Mouse (Mus musculus): Measurements from ENCODE around the gene Dhx8. TPM values are rescaled to one million over a fixed set of nuclear protein-coding genes. Genes with fewer than 3 reads are reported as not detected.

Dhx8 gene
- polyA plus RNA-seq, 1 experiment from 2014 or later = 32.1 TPM

DNA sequence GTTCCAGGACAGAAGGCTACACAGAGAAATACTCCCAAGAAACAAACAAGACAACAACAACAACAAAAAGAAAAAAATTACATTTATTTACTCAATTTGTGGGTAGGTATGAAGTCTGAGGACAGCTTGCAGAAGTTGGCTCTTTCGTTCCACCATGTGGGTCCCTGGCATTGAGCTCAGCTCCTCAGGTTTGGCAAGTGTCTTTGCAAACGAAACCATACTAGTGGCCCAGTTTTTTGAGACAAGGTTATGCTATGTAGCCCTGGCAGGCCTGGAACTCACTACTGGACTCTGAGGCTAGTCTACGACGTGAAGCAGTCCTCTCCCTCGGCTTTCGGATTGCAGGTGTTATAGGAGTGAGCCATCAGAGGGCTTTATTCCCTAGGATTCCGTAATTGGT, 32.7 kb upstream of the Dhx8 start:
- 0 out of 2 replicates have a peak, but pooled peaks cover 3% of the 10 kb centered on the region for H3K9me3 ChIP-seq (ENCODE audit: control insufficient read depth, low read length)
- 37% methylated on average over 7 of the region's 7 CpGs for WGBS
- H3K36me3 ChIP-seq (ENCODE audit: control insufficient read depth, insufficient read depth, low read length) = no peaks in the 10 kb centered on the region
- no peak for ATAC-seq (ENCODE audit: low read depth)
- peak overlapping the region; percentile 18; the same call in 1 of the 2 replicates for H3K27ac ChIP-seq (ENCODE audit: low read length)
- H3K4me2 ChIP-seq (ENCODE audit: low read depth, low read length) = no peak overlapping the region
- H3K27me3 ChIP-seq (ENCODE audit: control insufficient read depth, insufficient read depth, low read depth, low read length) = no peaks in the 10 kb centered on the region
- no peak overlapping the region for H3K4me3 ChIP-seq (ENCODE audit: low read length)
- 0 out of 2 replicates have a peak overlapping the region, but pooled peaks have one; percentile 6 for H3K9ac ChIP-seq (ENCODE audit: low read length)
- H3K4me1 ChIP-seq (replicated peaks; ENCODE audit: control insufficient read depth, insufficient read depth, low read length) = peaks cover 22% of the 10 kb centered on the region

DNA sequence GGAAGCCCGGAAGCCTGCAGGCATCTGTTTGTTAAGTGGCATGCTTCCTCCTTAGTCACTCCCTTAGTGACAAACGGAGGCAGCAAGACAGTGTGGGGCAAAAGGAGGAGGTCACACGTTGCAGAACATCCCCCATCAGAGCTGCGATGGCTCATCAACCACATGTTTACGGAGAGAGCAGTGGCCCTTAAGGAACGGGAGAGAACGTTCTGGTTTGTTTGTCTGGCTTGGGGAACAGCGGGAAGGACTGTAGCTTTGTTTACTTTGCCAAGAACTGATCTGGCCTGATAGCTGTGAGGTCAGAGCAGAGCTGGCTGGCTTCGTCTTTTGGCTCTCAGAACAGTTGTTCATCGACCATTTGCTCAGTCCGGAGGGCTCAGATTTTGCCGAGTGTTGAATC, 32.3 kb upstream of the Dhx8 start:
- Histone ChIP-seq H3K9me3 (ENCODE audit: control insufficient read depth, low read length) (0 out of 2 replicates have a peak, but pooled peaks cover 3% of the 10 kb centered on the region), H3K36me3 (ENCODE audit: control insufficient read depth, insufficient read depth, low read length) (no peaks in the 10 kb centered on the region), H3K4me3 (ENCODE audit: low read length) (no peak overlapping the region), H3K9ac (ENCODE audit: low read length) (0 out of 2 replicates have a peak overlapping the region, but pooled peaks have one; percentile 6), H3K27me3 (ENCODE audit: control insufficient read depth, insufficient read depth, low read depth, low read length) (no peaks in the 10 kb centered on the region), H3K4me1 (replicated peaks; ENCODE audit: control insufficient read depth, insufficient read depth, low read length) (peaks cover 21% of the 10 kb centered on the region), H3K27ac (ENCODE audit: low read length) (peak overlapping the region; percentile 18; the same call in 1 of the 2 replicates), H3K4me2 (ENCODE audit: low read depth, low read length) (peak overlapping the region; percentile 12; the same call in 1 of the 2 replicates)
- 6% methylated on average over 12 of the region's 12 CpGs for WGBS
- peak; percentile 53 for ATAC-seq (ENCODE audit: low read depth)

DNA sequence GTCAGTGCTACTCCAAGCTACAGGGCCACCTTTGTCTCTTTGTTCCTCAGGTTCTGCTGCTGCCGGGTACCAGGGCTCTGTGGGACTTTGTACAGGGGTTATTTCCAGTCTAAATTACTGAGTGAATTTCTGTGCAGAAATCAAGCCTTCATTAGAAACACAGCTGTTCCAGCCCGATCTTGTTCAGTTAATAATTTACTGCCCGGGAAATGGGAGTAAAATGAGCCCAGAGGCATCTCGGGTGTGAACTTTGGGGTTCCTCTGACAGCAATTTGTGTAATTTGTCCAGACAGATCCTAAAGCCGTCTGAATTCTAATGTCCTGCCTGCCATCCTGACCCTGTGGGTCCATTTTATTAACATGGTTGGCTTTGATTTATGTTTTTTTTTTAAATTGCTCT, 28.6 kb upstream of the Dhx8 start:
- Histone ChIP-seq H3K27me3 (ENCODE audit: control insufficient read depth, insufficient read depth, low read depth, low read length) (no peaks in the 10 kb centered on the region), H3K4me1 (replicated peaks; ENCODE audit: control insufficient read depth, insufficient read depth, low read length) (peaks cover 10% of the 10 kb centered on the region), H3K27ac (ENCODE audit: low read length) (no peak overlapping the region), H3K4me2 (ENCODE audit: low read depth, low read length) (no peak overlapping the region), H3K9ac (ENCODE audit: low read length) (no peak overlapping the region), H3K36me3 (ENCODE audit: control insufficient read depth, insufficient read depth, low read length) (no peaks in the 10 kb centered on the region), H3K4me3 (ENCODE audit: low read length) (no peak overlapping the region), H3K9me3 (ENCODE audit: control insufficient read depth, low read length) (no peaks in the 10 kb centered on the region)
- no peak for ATAC-seq (ENCODE audit: low read depth)
- WGBS = 39% methylated on average over 5 of the region's 5 CpGs

DNA sequence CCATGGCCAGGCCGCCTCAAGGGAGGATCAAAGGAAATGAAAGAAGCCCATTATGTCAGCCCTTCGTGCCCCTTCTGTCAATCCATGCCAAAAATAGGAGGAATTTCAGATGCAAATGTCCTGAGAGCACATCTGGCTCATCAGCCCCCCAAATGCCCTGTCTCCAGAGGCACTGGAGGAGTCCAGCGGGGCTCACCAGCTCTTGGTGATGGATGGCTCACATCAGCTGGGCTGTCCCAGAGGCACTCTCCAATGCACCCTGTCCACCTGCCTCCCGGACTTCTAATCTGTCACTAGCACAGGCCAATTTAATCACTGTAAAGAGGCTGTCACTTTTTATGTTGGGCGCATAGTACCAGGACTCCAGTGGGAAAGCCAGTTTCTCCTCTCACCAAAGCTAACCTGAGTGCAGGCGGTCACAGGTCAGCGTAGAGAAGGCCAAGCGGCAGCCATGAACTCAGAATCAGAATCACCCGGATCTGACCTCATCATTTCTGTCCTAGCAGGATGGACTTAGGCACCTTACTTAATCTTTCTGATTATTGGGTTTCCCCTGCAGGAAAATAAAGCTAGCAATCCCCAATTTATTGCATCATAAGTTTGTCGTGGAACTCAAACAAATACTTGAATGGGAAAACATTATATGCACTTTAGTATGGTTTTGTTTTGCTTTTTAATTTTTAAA, 25.8 kb upstream of the Dhx8 start:
- Histone ChIP-seq H3K27ac (ENCODE audit: low read length) (no peak overlapping the region), H3K4me1 (replicated peaks; ENCODE audit: control insufficient read depth, insufficient read depth, low read length) (0 out of 2 replicates have a peak, but pooled peaks cover 2% of the 10 kb centered on the region), H3K36me3 (ENCODE audit: control insufficient read depth, insufficient read depth, low read length) (no peaks in the 10 kb centered on the region), H3K4me2 (ENCODE audit: low read depth, low read length) (no peak overlapping the region), H3K4me3 (ENCODE audit: low read length) (no peak overlapping the region), H3K27me3 (ENCODE audit: control insufficient read depth, insufficient read depth, low read depth, low read length) (no peaks in the 10 kb centered on the region), H3K9me3 (ENCODE audit: control insufficient read depth, low read length) (no peaks in the 10 kb centered on the region), H3K9ac (ENCODE audit: low read length) (no peak overlapping the region)
- 78% methylated on average over 10 of the region's 10 CpGs for WGBS
- ATAC-seq (ENCODE audit: low read depth) = no peak

DNA sequence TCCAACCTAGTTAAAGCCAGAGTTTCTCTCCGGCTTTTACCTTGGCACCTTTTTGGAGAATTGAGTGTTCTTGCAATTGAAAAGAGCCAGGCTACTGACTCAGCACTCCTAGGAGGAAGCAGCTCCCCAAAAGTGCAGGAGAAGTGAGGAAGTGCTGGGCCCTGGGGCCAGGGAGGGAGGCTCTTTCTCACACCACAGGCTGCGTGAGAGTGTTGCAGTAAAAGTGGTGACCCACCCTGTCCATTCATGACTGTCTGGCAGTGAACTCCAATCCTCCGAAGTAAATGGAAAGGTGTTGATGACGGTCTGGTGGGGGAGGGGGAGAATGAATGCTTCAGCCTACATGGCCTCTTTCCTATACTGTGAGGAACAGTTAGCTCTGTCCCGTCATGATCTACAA, 24.2 kb upstream of the Dhx8 start:
- H3K4me3 ChIP-seq (ENCODE audit: low read length) = no peak overlapping the region
- no peak overlapping the region for H3K4me2 ChIP-seq (ENCODE audit: low read depth, low read length)
- no peaks in the 10 kb centered on the region for H3K36me3 ChIP-seq (ENCODE audit: control insufficient read depth, insufficient read depth, low read length)
- H3K27me3 ChIP-seq (ENCODE audit: control insufficient read depth, insufficient read depth, low read depth, low read length) = no peaks in the 10 kb centered on the region
- H3K27ac ChIP-seq (ENCODE audit: low read length) = no peak overlapping the region
- 37% methylated on average over 5 of the region's 5 CpGs for WGBS
- no peak overlapping the region for H3K9ac ChIP-seq (ENCODE audit: low read length)
- 0 out of 2 replicates have a peak, but pooled peaks cover 2% of the 10 kb centered on the region for H3K4me1 ChIP-seq (replicated peaks; ENCODE audit: control insufficient read depth, insufficient read depth, low read length)
- no peaks in the 10 kb centered on the region for H3K9me3 ChIP-seq (ENCODE audit: control insufficient read depth, low read length)
- no peak for ATAC-seq (ENCODE audit: low read depth)

DNA sequence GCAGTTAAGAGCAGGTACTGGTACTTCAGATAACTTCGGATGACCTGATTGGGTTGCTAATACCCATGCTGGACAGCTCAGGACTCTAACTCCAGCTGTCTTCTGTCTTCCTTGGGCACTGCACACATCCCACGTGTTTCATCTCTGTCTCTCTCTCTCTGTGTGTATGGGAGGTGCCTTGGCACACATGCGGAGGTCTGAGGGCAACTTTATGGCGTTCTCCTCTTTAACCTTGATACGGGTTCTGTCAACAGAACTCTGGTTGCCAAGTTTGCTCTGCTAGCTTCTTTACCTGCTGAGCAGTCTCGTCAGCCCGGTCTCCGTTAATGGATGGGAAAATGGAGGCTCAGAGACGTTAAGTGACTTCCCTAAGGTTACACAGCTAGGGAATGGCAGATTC, 19.9 kb upstream of the Dhx8 start:
- Histone ChIP-seq H3K9ac (ENCODE audit: low read length) (no peak overlapping the region), H3K4me2 (ENCODE audit: low read depth, low read length) (no peak overlapping the region), H3K9me3 (ENCODE audit: control insufficient read depth, low read length) (no peaks in the 10 kb centered on the region), H3K27me3 (ENCODE audit: control insufficient read depth, insufficient read depth, low read depth, low read length) (no peaks in the 10 kb centered on the region), H3K27ac (ENCODE audit: low read length) (no peak overlapping the region), H3K4me3 (ENCODE audit: low read length) (no peak overlapping the region), H3K4me1 (replicated peaks; ENCODE audit: control insufficient read depth, insufficient read depth, low read length) (no peaks in the 10 kb centered on the region), H3K36me3 (ENCODE audit: control insufficient read depth, insufficient read depth, low read length) (no peaks in the 10 kb centered on the region)
- no peak for ATAC-seq (ENCODE audit: low read depth)
- 66% methylated on average over 9 of the region's 9 CpGs for WGBS

DNA sequence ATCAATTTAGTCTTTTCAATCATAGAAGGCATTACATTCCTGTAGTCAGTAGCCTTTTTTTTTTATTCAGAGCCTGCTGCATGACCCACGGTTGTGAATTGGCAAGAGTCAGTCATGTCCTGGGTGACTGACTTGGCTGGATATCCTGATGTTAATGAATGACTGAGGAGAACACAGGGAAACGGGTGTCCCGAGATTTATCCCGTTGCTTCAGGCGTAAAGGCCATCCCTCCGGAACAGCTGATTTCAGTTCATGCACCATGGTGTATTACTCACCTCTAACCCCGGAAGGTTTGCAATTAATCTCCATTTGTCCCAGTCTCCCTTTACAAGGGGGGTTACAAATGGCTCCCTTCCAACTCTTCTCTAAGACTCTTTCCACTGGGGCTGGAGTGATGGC, 18.7 kb upstream of the Dhx8 start:
- no peaks in the 10 kb centered on the region for H3K9me3 ChIP-seq (ENCODE audit: control insufficient read depth, low read length)
- H3K4me3 ChIP-seq (ENCODE audit: low read length) = no peak overlapping the region
- no peak overlapping the region for H3K27ac ChIP-seq (ENCODE audit: low read length)
- no peak overlapping the region for H3K9ac ChIP-seq (ENCODE audit: low read length)
- H3K36me3 ChIP-seq (ENCODE audit: control insufficient read depth, insufficient read depth, low read length) = no peaks in the 10 kb centered on the region
- 63% methylated on average over 7 of the region's 7 CpGs for WGBS
- ATAC-seq (ENCODE audit: low read depth) = no peak
- H3K4me1 ChIP-seq (replicated peaks; ENCODE audit: control insufficient read depth, insufficient read depth, low read length) = no peaks in the 10 kb centered on the region
- no peak overlapping the region for H3K4me2 ChIP-seq (ENCODE audit: low read depth, low read length)
- H3K27me3 ChIP-seq (ENCODE audit: control insufficient read depth, insufficient read depth, low read depth, low read length) = no peaks in the 10 kb centered on the region

DNA sequence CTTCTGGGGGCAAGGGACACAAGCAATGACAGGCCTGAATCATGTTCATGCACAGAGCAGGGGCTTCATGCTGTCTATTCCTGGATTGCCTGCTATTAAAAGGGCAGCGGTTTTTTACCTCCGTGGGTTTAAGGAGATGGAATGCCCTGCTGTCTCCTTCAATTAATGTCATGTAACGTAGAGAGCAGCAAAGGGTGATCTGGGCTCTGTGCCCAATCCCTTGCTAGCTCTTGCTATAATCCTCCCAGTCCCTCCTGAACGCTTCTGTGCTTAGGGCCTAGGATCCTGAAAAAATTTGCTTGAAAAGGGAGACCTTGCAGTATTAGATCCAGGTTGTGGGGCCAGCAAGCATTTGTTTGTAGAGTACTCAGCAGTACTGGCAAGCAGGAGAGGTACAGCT, 14.4 kb upstream of the Dhx8 start:
- H3K27ac ChIP-seq (ENCODE audit: low read length) = no peak overlapping the region
- H3K9ac ChIP-seq (ENCODE audit: low read length) = no peak overlapping the region
- no peaks in the 10 kb centered on the region for H3K4me1 ChIP-seq (replicated peaks; ENCODE audit: control insufficient read depth, insufficient read depth, low read length)
- H3K4me3 ChIP-seq (ENCODE audit: low read length) = no peak overlapping the region
- no peaks in the 10 kb centered on the region for H3K9me3 ChIP-seq (ENCODE audit: control insufficient read depth, low read length)
- H3K4me2 ChIP-seq (ENCODE audit: low read depth, low read length) = no peak overlapping the region
- no peaks in the 10 kb centered on the region for H3K27me3 ChIP-seq (ENCODE audit: control insufficient read depth, insufficient read depth, low read depth, low read length)
- ATAC-seq (ENCODE audit: low read depth) = no peak
- WGBS = 29% methylated on average over 4 of the region's 4 CpGs
- no peaks in the 10 kb centered on the region for H3K36me3 ChIP-seq (ENCODE audit: control insufficient read depth, insufficient read depth, low read length)

DNA sequence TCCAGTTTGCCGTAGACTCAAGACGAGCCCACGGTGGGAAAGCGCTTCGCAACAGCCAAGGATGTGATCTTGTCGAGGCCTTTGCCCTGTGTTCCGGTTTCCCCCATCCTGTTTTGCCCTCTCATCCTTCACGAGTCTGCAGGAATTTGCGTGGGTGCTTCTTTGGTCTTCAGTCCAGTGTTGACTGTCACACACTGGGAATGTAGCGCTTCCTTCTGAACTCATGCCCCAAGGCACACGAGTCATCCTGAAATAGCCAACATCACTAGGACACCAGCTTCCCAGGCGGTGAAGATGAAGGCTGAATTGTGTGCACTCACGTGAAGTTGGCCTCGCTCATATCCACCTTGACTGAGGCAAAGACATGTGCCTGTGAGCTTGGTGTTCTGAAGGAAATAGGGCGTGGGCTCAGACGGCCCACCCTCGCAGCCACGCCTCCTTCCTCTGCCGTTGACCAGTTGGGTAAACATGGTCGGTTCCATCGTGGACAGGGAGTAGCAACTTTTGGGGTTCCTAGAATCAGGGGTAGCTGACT, 12.7 kb upstream of the Dhx8 start:
- Histone ChIP-seq H3K4me1 (replicated peaks; ENCODE audit: control insufficient read depth, insufficient read depth, low read length) (no peaks in the 10 kb centered on the region), H3K36me3 (ENCODE audit: control insufficient read depth, insufficient read depth, low read length) (no peaks in the 10 kb centered on the region), H3K4me3 (ENCODE audit: low read length) (no peak overlapping the region), H3K9me3 (ENCODE audit: control insufficient read depth, low read length) (no peaks in the 10 kb centered on the region), H3K4me2 (ENCODE audit: low read depth, low read length) (no peak overlapping the region), H3K27ac (ENCODE audit: low read length) (no peak overlapping the region), H3K27me3 (ENCODE audit: control insufficient read depth, insufficient read depth, low read depth, low read length) (no peaks in the 10 kb centered on the region), H3K9ac (ENCODE audit: low read length) (no peak overlapping the region)
- 70% methylated on average over 21 of the region's 21 CpGs for WGBS
- no peak for ATAC-seq (ENCODE audit: low read depth)

Measured in lung, embryonic 16.5 days (tissue).